Mouse (Mus musculus): Measurements from ENCODE around the gene Trim29. TPM values are rescaled to one million over a fixed set of nuclear protein-coding genes. Genes with fewer than 3 reads are reported as not detected.

The Trim29 gene
- total and polyA plus RNA-seq, 3 experiments: not detected

DNA sequence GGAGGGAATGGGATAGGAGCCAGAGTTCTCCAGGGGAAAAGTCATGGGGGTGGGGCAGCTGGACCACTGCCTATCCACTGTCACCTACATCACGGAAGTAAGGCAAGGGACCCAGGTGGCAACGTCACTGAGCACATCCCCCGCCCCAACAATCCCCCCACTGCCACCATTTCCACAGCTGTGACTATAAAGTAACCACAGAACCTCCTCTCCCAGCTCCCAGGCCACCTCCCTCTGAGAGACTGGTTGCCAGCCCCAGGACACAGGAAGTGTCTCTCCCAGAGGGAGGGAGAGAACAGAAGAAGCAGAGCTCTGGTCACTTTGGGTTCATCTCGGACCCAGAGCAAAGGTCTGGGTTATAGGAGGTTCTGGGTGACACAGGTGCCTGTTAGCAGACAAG lies 27.0 kb downstream of the Trim29 start:
- no peak overlapping the region for H3K9ac ChIP-seq (ENCODE audit: control insufficient read depth, low read depth, low read length, poor library complexity, severe bottlenecking)
- TF ChIP-seq ZNF384 (IDR thresholded peaks at IDR 0.05; ENCODE audit: low read depth, low read length) (no peak), TAL1 (IDR thresholded peaks at IDR 0.05; ENCODE audit: low read length) (no peak), JUND (IDR thresholded peaks at IDR 0.05; ENCODE audit: low read depth, low read length) (no peak), MAZ (IDR thresholded peaks at IDR 0.05; ENCODE audit: low read depth, low read length) (no peak), RCOR1 (IDR thresholded peaks at IDR 0.05; ENCODE audit: low read depth, low read length) (no peak), E2F4 (IDR thresholded peaks at IDR 0.05; ENCODE audit: borderline replicate concordance, low read depth, low read length) (no peak), USF1 (IDR thresholded peaks at IDR 0.05; ENCODE audit: low read depth, low read length) (no peak), NELFE (IDR thresholded peaks at IDR 0.05; ENCODE audit: low read depth, low read length) (no peak), MAX (IDR thresholded peaks at IDR 0.05; ENCODE audit: low read length) (no peak), TBP (IDR thresholded peaks at IDR 0.05; ENCODE audit: low read depth, low read length) (no peak), USF2 (IDR thresholded peaks at IDR 0.05; ENCODE audit: borderline replicate concordance in 1 of 2, insufficient read depth in 1 of 2, low read depth in 1 of 2, low read length in 2 of 2) (no peak)
- H3K4me1 ChIP-seq (ENCODE audit: control insufficient read depth in 1 of 2, insufficient read depth in 2 of 2, low read length in 2 of 2): no peaks in the 10 kb centered on the region
- H3K9me3 ChIP-seq (replicated peaks; ENCODE audit: insufficient read depth, low read length): no peaks in the 10 kb centered on the region
- DNase-seq (ENCODE audit: low read depth, low spot score): no peak
- H3K27ac ChIP-seq (ENCODE audit: control insufficient read depth, low read depth, low read length): no peak overlapping the region
- H3K36me3 ChIP-seq (ENCODE audit: control insufficient read depth in 1 of 2, insufficient read depth in 2 of 2, low read length in 2 of 2): no peaks in the 10 kb centered on the region
- H3K4me3 ChIP-seq (ENCODE audit: control insufficient read depth in 1 of 2, insufficient read depth in 1 of 2, low read depth in 2 of 2, low read length in 2 of 2): no peak overlapping the region
- no peaks in the 10 kb centered on the region for H3K79me2 ChIP-seq (ENCODE audit: control insufficient read depth, insufficient read depth, low read length, poor library complexity)
- H3K27me3 ChIP-seq (ENCODE audit: control insufficient read depth in 1 of 2, insufficient read depth in 2 of 2, low read length in 2 of 2): no peaks in the 10 kb centered on the region

DNA sequence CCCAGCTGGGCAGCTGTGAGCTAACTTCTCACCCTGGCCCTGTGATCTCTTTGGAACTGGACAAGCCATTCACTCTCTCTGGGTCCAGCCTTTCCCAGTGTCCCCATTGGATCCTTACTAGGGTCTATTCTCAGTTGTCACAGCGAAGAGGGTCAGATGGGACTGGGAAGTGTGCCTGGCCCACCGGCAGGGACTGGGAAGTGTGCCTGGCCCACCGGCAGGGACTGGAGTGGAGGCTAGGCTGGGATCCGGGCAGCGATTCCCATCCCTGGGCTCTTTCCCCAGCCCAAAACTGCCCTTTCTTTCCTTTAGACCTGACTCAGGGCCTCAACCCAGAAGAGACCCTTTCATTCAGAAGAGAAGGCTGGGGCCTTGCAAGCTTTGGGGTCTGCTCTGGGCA lies 27.4 kb downstream of the Trim29 start:
- no peaks in the 10 kb centered on the region for H3K9me3 ChIP-seq (replicated peaks; ENCODE audit: insufficient read depth, low read length)
- no peak overlapping the region for H3K9ac ChIP-seq (ENCODE audit: control insufficient read depth, low read depth, low read length, poor library complexity, severe bottlenecking)
- no peak for TF ChIP-seq SIN3A (IDR thresholded peaks at IDR 0.05; ENCODE audit: low read length)
- no peak for TF ChIP-seq TBP (IDR thresholded peaks at IDR 0.05; ENCODE audit: low read depth, low read length)
- no peak for TF ChIP-seq MYB (IDR thresholded peaks at IDR 0.05; ENCODE audit: low read depth, low read length)
- TF ChIP-seq RCOR1 (IDR thresholded peaks at IDR 0.05; ENCODE audit: low read depth, low read length): no peak
- no peak for TF ChIP-seq CHD1 (IDR thresholded peaks at IDR 0.05; ENCODE audit: low read depth, low read length)
- no peak for TF ChIP-seq KAT2A (conservative IDR thresholded peaks at IDR 0.05; ENCODE audit: low read depth, low read length)
- TF ChIP-seq POLR2A (IDR thresholded peaks at IDR 0.05; ENCODE audit: control insufficient read depth in 1 of 2, insufficient read depth in 1 of 2, low read depth in 1 of 2, low read length in 2 of 2, poor library complexity in 1 of 2): no peak
- no peak for TF ChIP-seq TCF12 (IDR thresholded peaks at IDR 0.05; ENCODE audit: low read depth, low read length)
- TF ChIP-seq SMC3 (IDR thresholded peaks at IDR 0.05; ENCODE audit: low read depth, low read length): no peak
- no peak for TF ChIP-seq ZKSCAN1 (IDR thresholded peaks at IDR 0.05; ENCODE audit: low read depth, low read length)
- TF ChIP-seq MXI1 (IDR thresholded peaks at IDR 0.05; ENCODE audit: low read depth, low read length): no peak
- TF ChIP-seq HCFC1 (IDR thresholded peaks at IDR 0.05; ENCODE audit: low read depth, low read length): no peak
- no peak for TF ChIP-seq MAFK (IDR thresholded peaks at IDR 0.05; ENCODE audit: borderline replicate concordance, low read depth, low read length)
- TF ChIP-seq ZC3H11A (IDR thresholded peaks at IDR 0.05; ENCODE audit: low read depth, low read length): no peak
- no peak for TF ChIP-seq ELF1 (IDR thresholded peaks at IDR 0.05; ENCODE audit: low read depth, low read length)
- TF ChIP-seq MAX (IDR thresholded peaks at IDR 0.05; ENCODE audit: low read length): no peak
- no peak for TF ChIP-seq GABPA (IDR thresholded peaks at IDR 0.05; ENCODE audit: low read depth, low read length)
- no peak for TF ChIP-seq CTCF (IDR thresholded peaks at IDR 0.05 in 2 of 3, conservative IDR thresholded peaks at IDR 0.05 in 1 of 3; ENCODE audit: control insufficient read depth in 1 of 3, insufficient read depth in 1 of 3, low read depth in 2 of 3, low read length in 3 of 3, poor library complexity in 1 of 3, severe bottlenecking in 1 of 3)
- no peak for TF ChIP-seq NELFE (IDR thresholded peaks at IDR 0.05; ENCODE audit: low read depth, low read length)
- H3K4me1 ChIP-seq (ENCODE audit: control insufficient read depth in 1 of 2, insufficient read depth in 2 of 2, low read length in 2 of 2): no peaks in the 10 kb centered on the region
- H3K27me3 ChIP-seq (ENCODE audit: control insufficient read depth in 1 of 2, insufficient read depth in 2 of 2, low read length in 2 of 2): no peaks in the 10 kb centered on the region
- H3K79me2 ChIP-seq (ENCODE audit: control insufficient read depth, insufficient read depth, low read length, poor library complexity): no peaks in the 10 kb centered on the region
- DNase-seq (ENCODE audit: low read depth, low spot score): no peak
- H3K36me3 ChIP-seq (ENCODE audit: control insufficient read depth in 1 of 2, insufficient read depth in 2 of 2, low read length in 2 of 2): no peaks in the 10 kb centered on the region
- H3K27ac ChIP-seq (ENCODE audit: control insufficient read depth, low read depth, low read length): no peak overlapping the region
- no peak overlapping the region for H3K4me3 ChIP-seq (ENCODE audit: control insufficient read depth in 1 of 2, insufficient read depth in 1 of 2, low read depth in 2 of 2, low read length in 2 of 2)

All from MEL (cell line).